Mouse (Mus musculus) layer of hippocampus, postnatal 36 days (tissue): Measurements from ENCODE around the gene Pkdcc. TPM values are rescaled to one million over a fixed set of nuclear protein-coding genes. Genes with fewer than 3 reads are reported as not detected.

Source experiments
- DNase-seq, 2 experiments: peaks; one replicate each; pipeline ENCODE4 v3.0.0; 2022
- total RNA-seq, 2 experiments: library from RNA; stranded (reverse); gene quantifications; 2 replicates each; pipeline ENCODE4 v1.2.3; 2021

Gene Pkdcc
- total RNA-seq, 2 experiments from 2014 or later, result 16.4 to 18.9 TPM

DNA sequence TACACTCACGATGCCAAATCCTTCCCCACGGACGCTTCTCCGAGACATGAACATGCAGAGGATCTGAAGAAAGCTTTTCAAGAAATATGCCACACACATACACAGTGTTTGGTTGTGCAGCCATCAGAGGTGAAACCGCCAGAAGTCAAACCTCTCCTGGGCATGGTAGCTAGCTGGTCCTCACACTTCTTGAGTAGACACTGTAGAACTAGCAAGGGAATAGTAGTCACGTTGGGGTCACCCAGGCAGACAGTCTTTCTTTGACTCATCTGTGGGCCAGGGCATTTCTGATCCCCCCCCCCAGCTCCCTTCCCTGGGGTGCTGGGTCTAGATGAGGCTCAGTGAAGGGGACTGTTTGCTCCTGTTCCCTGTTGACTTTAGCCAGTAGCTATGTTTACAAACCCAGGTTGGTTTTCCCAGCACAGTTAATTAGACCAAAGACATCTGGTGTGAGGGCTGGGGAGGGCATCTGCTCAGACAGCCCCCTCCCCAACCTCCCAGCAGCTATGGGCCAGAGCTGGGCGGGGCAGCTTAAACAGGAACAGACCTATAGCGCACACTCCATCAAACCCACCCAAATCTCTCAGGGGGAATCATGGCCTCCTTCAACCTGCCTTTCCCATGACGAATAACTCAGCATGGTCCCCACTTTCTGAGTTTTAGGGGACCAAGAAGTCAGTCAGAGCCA lies 1.7 kb upstream of the Pkdcc start:
- no peak for DNase-seq

DNA sequence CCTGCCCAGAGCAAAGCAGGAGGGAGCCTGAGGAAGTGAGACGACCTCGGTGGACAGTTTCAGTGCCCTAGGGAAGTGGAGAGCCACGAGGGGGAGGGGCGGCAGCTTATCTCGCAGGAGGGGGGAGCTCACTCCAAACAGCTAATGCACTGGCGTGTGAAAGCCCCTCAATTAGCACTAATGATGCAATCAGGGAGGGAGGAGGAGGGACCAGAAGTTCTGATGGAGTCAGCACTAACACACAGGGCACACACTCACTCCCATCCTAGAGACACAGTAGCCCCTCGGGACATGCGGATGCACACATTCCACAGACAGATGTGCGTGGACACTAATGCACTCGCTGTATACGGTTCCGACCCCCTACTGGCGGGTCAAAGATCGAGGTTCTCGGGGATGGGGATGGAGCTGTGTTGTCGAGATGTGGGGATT lies 915 bp upstream of the Pkdcc start:
- peak in 1 of 2 experiments; percentile 29 for DNase-seq

DNA sequence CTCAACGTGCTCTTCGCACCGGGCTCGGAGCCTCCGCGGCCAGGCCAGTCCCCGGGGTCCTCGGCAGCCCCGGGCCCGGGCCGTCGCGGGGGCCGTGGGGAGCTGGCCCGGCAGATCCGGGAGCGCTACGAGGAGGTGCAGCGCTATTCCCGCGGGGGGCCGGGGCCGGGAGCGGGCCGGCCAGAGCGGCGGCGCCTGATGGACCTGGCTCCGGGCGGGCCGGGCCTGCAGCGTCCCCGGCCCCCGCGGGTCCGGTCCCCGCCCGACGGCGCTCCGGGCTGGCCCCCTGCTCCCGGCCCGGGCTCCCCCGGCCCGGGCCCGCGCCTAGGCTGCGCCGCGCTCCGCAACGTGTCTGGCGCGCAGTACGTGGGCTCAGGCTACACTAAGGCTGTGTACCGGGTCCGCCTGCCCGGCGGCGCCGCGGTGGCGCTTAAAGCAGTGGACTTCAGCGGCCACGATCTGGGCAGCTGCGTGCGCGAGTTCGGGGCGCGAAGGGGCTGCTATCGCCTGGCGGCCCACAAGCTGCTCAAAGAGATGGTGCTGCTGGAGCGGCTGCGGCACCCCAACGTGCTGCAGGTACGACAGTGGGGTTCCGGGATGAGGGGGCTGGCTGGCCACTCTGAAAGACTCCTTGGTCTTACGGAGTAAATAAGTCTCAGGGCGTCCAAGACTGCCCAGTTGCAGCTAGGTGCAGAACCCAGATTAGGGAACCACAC lies 595 bp downstream of the Pkdcc start:
- peak; percentile 31 to 39 for DNase-seq

DNA sequence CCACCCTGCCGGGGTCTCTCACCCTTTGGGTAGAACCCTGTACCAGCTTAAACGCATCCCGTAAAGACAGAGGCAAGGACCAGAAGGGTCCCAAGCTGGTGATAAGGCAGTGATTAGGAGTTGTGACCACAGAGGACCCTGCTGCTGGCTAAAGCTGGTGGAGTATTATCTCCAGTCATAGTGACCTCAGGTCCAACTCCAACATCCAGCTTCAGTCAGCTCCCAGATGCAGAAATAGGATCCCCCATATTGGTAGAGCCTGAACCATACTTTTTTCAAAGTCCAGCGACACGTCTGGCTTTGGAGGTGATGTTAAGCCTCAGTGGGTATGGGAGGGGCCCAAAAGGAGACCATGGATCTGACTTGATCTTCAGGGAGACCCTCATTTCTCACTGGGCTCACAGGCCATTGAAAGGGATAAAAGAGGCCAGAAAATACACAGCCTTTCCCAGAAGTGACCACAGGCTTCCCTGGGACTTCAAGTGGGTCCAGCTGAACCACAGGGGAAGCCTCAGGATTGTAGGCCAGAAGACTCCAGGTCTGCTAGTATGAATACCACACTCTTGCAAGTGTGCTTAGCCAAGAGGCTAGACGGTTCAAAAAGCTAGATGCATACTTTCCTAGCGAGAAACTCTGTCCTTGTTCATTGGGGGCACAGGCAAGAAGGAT lies 1.3 kb downstream of the Pkdcc start:
- no peak for DNase-seq

DNA sequence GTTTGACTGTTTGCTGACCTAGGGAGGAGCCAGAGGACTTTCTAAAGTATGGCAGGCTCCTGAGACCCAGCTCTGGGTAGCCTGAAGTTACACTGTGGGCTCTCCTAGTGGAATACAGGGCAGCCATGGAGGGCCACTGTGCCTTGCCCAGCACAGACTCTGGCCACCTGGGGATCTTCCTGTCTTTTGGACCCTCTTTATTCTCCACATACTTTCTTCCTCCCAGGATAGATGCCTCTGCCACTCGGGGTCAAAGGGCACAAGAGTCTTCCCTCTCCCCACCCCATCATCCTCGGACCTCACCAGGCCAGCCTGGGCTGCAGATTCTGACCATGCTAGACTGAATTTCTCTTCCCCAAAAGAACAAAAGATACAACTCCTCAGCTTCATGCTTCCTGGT lies 3.1 kb downstream of the Pkdcc start:
- no peak for DNase-seq

DNA sequence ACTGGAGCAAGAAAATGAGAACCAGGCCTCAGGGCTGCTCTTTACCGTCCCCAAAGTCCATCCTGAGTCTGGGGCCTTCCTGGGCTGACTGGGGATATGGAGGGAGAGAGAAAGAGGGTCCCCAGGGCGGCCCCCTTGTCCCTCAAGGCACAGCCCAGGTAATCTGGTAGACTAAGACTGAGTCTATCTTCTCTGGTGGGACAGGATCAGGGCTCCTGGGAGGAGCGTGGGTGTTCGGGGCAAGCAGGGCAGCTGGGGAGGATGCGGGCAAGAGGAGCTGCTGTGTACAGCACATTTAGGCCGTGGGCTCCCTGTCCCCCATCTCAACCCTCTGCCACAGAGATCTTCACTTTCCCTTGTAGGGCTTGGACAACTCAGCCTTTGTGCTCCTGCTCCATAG lies 3.6 kb downstream of the Pkdcc start:
- no peak for DNase-seq

DNA sequence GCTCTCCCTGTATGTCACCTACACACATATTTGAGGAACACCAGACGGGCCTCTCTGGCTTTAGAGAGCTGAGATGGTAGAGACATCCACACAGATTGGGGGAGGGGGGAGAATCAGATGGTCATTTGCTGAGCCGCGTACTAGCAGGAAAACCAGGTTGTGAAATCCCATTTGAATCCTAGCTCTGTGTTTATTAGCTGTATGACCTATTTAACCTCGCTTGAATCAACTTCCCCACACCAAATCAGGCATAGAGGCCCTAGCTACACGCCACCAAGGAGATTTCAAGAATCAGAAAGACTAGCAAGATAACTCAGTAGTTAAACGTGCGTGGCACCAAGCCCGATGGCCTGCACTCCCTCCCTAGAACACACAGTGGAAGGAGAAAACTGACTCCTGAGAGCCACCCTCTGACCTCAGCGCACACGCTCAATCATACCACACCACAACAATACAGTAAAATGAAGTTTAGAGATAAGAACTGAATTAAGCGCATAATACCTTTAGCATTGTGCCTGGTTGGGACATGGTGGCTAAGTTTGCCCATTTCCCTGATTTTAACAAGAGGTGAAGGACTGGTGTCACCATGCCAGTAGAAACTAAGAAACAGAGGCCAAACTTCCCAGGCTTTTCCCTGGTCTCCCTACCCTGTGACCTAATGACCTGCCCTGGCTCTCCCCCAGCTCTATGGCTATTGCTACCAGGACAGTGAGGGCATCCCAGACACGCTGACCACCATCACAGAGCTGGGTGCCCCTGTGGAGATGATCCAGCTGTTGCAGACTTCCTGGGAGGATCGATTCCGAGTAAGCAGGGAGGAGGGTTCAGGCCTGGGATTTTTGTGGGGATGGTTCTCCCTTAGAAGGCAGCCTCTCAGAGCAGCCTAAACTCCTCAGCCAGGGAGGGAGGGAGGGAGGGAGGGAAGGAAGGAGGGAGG lies 4.5 kb downstream of the Pkdcc start:
- DNase-seq, result no peak

DNA sequence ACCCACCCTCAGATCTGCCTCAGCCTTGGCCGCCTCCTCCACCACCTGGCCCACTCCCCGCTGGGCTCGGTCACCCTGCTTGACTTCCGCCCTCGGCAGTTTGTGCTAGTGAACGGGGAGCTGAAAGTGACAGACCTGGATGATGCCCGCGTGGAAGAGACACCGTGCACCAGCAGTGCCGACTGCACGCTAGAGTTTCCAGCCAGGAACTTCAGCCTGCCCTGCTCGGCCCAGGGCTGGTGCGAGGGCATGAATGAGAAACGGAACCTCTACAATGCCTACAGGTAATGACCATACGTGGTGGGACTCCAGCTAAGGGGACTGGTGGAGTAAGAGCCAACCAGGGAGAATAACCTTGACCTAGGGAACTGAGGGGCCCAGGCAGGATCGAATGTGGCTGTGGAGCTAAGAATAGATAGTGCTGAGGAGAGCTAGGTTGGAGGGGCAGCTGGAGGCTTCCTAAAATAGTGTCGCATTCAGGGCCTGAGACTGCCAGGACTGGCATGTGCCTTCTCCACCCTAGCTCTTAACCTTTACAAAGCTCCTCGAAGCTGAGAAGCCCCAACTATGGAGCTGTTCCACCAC lies 6.0 kb downstream of the Pkdcc start:
- no peak for DNase-seq

DNA sequence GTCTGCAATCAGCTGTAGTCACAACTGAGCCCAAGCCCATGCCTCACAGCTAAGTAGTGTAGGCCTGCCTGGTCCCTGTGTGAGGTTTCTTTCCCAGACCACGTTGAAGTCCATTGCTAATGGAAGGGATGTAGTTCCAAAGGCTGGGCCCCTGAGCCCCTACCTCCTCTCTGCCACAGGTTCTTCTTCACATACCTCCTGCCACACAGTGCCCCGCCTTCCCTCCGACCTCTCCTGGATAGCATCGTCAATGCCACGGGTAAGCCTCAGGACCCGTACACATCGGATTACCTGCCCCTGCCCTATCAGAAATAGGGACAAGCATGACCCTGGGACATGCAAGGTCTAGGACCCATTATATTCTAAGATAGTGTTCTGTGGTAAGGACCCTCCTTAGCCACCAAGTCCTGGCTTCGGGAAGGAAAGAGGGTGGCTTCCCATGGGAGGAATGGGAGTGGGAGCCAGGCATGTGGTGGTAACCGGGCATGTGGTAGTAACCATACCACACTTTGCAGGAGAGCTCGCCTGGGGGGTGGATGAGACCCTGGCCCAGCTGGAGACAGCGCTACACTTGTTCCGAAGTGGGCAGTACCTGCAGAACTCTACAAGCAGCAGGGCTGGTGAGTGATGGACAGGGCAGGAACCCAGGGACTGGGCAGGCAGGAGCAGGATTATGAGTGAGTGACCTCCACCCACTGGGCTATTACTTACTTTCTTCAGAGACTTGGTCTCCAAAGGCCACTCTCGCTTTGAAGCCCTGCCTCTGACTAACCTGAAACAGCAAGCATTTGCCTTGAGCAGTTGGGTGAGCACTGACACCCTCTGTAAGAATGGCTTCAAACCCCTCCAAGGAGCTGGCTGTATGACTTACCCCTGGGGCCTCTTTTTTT lies 6.8 kb downstream of the Pkdcc start:
- DNase-seq, result no peak

DNA sequence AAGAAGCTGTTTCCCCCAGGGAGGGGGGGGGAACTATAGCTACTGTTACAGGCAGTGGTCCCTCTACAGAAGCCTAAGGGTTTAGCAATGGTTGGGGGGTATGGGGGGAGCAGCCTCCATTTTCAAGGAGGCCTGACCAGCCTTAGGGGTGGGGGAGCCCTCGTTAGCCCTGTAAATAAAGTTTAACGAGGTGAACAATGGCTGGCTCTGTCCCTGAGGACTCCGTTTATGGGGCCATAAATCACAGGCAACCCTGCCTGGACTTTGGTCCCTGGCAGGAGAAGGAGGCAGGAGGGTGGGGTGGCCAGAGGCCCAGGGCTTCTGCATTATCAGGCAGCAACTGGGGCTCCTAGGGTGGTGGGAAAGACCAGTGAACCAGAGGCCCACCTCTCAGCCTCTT lies 7.6 kb downstream of the Pkdcc start:
- DNase-seq, result no peak

DNA sequence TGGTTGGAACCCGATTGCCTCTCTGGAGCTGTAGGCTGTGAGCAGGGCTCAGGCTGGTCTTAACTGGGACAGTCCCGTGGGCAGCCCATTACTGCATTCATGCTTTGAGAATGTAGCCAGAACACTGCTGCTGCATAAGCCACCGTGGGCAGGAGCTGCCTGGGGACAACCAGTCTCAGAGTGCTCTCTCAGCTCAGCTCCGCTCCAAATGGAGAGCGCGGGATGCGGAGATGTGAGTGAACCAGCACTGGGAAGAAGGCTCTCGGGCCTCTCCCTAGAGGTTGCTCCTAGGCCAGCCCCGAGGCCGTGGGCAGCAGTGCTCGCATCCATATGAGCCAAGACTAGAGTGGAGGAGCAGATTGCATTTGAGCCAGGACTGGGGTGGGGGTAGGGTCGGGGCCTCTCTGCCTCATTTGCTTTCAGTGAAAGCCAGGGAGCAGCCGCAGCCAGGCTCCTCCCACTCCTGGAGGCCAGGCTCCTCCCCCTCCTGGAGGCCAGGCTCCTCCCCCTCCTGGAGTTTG lies 9.4 kb downstream of the Pkdcc start:
- no peak for DNase-seq

DNA sequence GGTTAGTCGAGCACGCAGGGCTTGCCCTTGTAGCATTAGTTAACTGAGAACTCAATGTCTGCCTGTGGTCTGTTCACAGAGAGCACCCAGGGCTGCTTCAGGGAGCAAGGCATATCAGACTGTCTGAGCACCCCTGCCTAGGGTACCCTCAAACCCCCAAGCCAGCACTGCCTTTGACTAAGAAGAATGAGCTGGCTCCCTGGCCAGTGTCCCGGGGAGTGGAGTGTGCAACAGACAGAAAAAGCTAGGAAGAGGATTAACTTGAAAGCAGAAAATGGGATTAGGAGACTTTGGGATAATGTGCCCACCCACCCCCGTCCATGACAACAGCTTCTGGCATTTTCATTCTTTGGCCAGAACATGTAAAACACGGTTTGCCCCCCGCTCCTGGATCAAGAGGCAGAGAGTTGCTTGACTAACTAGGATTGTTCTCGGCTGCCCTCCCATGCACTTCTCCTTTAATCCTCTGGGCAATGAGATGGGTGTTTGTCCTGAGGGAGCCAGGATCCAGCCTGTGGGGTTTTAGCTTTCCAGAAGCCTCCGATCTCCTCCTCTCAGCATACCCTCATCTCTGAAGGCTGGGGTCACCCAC lies 11.4 kb downstream of the Pkdcc start:
- no peak for DNase-seq

DNA sequence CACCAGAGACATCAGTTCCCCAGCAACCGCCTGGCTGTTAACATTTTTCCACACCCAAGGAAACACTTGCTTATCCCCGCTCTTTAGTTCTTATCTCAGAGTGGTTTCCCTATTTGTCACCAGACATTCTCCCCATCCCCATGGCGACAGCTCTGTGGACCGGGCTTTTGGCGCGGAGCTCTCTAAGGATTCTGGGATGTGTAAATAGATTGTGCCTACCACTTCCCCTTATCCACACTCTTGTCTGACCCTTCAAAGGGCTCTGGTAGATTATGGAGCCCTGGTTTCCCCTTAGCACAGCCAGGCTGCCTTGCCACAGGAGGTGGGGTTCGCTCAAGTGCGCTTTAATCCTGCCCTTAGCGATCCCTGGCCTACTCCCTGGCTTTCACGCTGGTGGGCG lies 16.3 kb downstream of the Pkdcc start:
- no peak for DNase-seq

DNA sequence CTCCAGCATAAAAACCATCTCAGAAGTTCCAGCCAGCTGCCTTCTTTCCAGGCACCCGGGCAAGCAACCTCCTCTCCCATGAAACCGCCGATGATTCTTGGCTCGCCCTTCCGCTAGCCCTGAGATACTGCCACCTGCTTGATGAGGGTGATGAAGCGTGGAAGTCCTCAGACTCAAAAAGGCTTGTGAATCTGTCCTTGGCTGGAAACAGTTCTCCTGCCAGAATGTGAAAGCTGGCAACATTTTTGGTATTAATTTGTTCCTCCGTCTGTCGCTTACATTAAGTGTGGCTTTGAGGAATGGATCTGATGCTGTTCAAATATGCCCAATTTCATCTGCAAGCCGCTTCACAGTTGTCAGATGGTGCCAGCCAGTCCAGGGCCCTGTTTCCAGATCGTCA lies 20.1 kb downstream of the Pkdcc start:
- DNase-seq, result no peak

DNA sequence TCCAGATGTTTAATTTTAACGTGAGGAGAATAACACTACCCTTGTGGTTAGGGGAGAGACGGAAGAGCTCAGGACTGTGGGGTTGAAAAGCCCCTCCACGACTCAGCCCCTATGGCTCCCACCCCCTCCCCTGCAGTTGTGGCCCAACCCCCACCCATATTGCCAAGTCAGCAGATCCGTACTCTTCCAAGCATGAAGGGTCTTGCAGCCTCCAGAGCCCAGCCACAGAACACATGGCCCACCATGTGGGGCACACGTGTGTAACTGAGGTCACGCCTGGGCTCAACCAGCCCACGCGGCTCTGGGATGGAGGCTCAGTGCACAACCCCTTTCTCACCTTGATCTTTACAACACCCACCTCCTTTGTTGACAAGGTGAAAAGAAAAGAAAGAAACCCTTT lies 21.1 kb downstream of the Pkdcc start:
- no peak for DNase-seq

DNA sequence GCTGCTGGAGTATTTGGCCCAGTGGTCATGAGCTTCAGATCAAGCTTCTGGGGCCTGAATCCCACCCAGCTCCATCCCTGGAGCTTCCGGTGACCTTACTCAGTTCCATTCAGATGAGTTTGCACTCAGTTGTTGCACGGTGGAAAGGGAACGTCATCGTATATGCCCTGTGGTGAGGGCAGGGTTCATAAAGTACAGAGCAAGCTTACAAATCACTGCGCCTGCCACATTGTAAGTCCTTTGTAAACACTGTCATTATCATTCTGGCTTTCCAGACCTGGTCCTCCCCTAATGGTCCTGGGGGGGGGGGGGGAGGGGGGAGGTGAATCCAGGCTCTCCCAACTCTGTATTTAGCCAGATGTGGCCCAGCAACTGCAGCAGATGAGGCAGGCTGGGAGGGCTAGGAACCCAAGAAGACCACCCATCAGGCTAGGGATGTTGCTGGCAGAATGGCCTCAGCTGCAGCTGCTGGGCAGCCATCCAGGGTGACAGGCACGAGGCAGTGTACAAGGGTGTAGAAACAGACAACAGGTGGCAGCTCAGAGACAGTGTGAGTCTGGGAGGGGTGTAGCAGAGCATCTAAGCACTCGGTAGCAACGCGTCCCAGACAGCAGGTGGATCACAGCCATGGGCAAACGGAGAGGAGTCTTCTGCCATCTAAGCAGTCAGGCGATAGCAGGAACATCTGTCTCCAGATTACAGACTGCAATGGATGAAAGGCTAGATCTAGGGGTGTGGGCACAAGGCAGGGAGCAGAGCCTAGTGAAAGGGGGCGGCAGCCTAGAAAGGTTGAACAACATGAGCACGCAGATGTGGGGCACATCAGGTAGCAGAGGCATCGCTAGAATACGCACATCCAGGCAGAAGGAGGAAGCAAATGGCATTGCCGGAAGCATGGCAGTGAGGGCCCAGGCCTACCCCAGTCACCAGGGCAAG lies 23.3 kb downstream of the Pkdcc start:
- DNase-seq, result no peak

DNA sequence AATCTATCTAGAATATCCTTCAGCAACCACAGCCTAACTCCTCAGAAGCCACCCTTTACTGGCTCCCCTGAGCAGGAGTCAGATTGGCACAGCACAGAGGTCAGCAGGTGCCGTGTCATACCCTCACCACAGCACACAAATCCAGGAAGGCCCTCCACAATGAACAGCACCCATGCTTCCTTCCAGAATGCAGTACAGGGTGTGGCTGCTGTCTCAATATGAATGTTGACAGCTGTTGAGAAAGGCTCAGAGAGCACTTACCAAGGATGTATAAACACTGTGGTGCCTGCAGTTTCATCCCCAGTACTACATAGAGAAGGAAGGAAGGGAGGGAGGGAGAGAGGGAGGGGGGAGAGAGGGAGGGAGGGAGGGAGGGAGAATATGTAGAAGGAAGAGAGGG lies 29.4 kb downstream of the Pkdcc start:
- DNase-seq, result no peak

DNA sequence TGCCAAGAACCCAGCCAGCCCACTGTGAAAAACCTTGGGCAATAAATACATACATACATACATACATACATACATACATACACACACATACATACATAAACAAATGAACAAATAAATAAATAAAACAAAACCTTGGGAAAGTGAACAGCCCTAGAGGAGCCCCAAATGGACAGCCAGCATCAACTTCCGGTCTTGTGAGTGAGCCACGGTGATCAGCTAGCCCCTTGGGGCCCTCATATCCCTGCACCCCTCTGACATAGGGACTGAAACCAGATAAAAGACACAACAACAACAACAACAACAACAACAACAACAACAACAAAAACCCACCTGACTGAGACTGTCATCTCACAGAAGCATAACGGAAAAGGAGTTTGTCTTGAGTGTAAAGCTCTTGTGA lies 30.4 kb downstream of the Pkdcc start:
- DNase-seq, result no peak

DNA sequence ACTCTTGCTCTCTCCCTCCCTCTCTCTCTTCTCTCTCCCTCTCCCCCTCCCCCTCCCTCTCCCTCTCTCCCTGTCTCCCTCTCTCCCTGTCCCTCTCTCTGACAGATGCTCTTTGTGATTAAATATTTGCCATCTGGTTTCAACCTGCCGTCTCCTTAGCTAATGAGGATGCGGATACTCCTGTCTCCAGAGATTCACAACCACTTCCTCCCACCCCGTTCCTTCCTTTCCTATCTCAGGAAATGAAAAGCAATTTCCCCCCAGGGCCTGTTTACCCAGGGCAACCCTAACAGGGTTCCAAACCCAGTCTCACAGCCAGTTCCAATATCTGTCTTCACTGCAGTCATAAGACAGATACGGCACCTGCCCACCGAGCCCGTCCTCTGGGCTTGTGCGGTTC lies 31.0 kb downstream of the Pkdcc start:
- DNase-seq, result no peak
